Mouse (Mus musculus) testis, adult 2 months (tissue): ENCODE measurements around the gene Gcnt7. TPM values are rescaled to one million over a fixed set of nuclear protein-coding genes. Genes with fewer than 3 reads are reported as not detected.

Source experiments
- H3K27ac ChIP-seq: fragments of 200-500 bp; 2 replicates; pipeline ENCODE4 v1.5.1; 2012; ENCODE audit warnings: low read depth, low read length; ENCODE audit not compliant: control insufficient read depth, insufficient read depth
- H3K27me3 ChIP-seq: fragments of 200-500 bp; 2 replicates; pipeline ENCODE4 v1.6.1; 2012; ENCODE audit warnings: mild to moderate bottlenecking, low read length, moderate library complexity; ENCODE audit not compliant: control insufficient read depth, insufficient read depth
- H3K36me3 ChIP-seq: fragments of 200-500 bp; 2 replicates; pipeline ENCODE4 v1.6.1; 2012; ENCODE audit warnings: mild to moderate bottlenecking, low read length; ENCODE audit not compliant: control insufficient read depth, insufficient read depth
- H3K4me1 ChIP-seq: fragments of 200-500 bp; 2 replicates; pipeline ENCODE4 v1.6.1; 2012; ENCODE audit warnings: low read length; ENCODE audit not compliant: control insufficient read depth, insufficient read depth
- H3K4me3 ChIP-seq: fragments of 200-500 bp; 2 replicates; pipeline ENCODE4 v1.5.1; 2012; ENCODE audit warnings: low read depth, mild to moderate bottlenecking, low read length, moderate library complexity, mixed read lengths; ENCODE audit not compliant: control insufficient read depth
- CTCF ChIP-seq: fragments of 200-500 bp; IDR thresholded peaks from 2 replicates; pipeline ENCODE4 v1.5.1; 2012; ENCODE audit warnings: low read depth, mild to moderate bottlenecking, inconsistent platforms, low read length, moderate library complexity; ENCODE audit not compliant: control insufficient read depth, insufficient read depth, insufficient replicate concordance
- POLR2A ChIP-seq: fragments of 200-500 bp; IDR thresholded peaks from 2 replicates; pipeline ENCODE4 v1.6.1; 2012; ENCODE audit warnings: low read depth, mild to moderate bottlenecking, inconsistent platforms, low read length, moderate library complexity; ENCODE audit not compliant: control insufficient read depth
- polyA plus RNA-seq: library from polyadenylated mRNA; depleted of rRNA; stranded (reverse); fragments of >200 nt; gene quantifications from 2 replicates; pipeline ENCODE4 v1.2.3, GENCODE M21; 2012

The Gcnt7 gene
- polyA plus RNA-seq, 1 experiment, result 0.07 TPM

GRCm38 (mm10) chr2:172460647-172461046 lies 2.3 kb upstream of the Gcnt7 start:
- no peaks in the 10 kb centered on the region for H3K27me3 ChIP-seq
- no peaks in the 10 kb centered on the region for H3K4me1 ChIP-seq
- H3K27ac ChIP-seq, result no peak overlapping the region
- H3K4me3 ChIP-seq, result no peak overlapping the region
- TF ChIP-seq CTCF (no peak), POLR2A (no peak)
- no peaks in the 10 kb centered on the region for H3K36me3 ChIP-seq

GRCm38 (mm10) chr2:172452458-172452857 lies 5.9 kb downstream of the Gcnt7 start:
- no peak for TF ChIP-seq POLR2A
- no peak for TF ChIP-seq CTCF
- no peaks in the 10 kb centered on the region for H3K27me3 ChIP-seq

GRCm38 (mm10) chr2:172452031-172452430 lies 6.4 kb downstream of the Gcnt7 start:
- Histone ChIP-seq H3K4me1 (no peaks in the 10 kb centered on the region), H3K36me3 (peaks cover 7% of the 10 kb centered on the region), H3K4me3 (no peak overlapping the region), H3K27ac (no peak overlapping the region), H3K27me3 (no peaks in the 10 kb centered on the region)
- no peak for TF ChIP-seq CTCF
- TF ChIP-seq POLR2A, result no peak

More at GRCm38 (mm10) chr2:172452458-172452857, 5.9 kb downstream of the Gcnt7 start:
- H3K4me3 ChIP-seq, result no peak overlapping the region
- H3K4me1 ChIP-seq, result no peaks in the 10 kb centered on the region
- H3K36me3 ChIP-seq, result peaks cover 5% of the 10 kb centered on the region
- no peak overlapping the region for H3K27ac ChIP-seq

GRCm38 (mm10) chr2:172450640-172451039 lies 7.8 kb downstream of the Gcnt7 start:
- TF ChIP-seq CTCF (no peak), POLR2A (no peak)
- no peaks in the 10 kb centered on the region for H3K4me1 ChIP-seq
- peaks cover 8% of the 10 kb centered on the region for H3K36me3 ChIP-seq

GRCm38 (mm10) chr2:172448329-172448728 lies 10.1 kb downstream of the Gcnt7 start:
- Histone ChIP-seq H3K4me1 (no peaks in the 10 kb centered on the region), H3K27me3 (no peaks in the 10 kb centered on the region), H3K27ac (peak overlapping the region; percentile 49; the same call in 1 of the 2 replicates), H3K4me3 (no peak overlapping the region), H3K36me3 (peaks cover 8% of the 10 kb centered on the region)
- TF ChIP-seq CTCF, result no peak
- TF ChIP-seq POLR2A, result no peak

More at GRCm38 (mm10) chr2:172450640-172451039, 7.8 kb downstream of the Gcnt7 start:
- Histone ChIP-seq H3K27ac (no peak overlapping the region), H3K27me3 (no peaks in the 10 kb centered on the region), H3K4me3 (no peak overlapping the region)

GRCm38 (mm10) chr2:172447317-172447716 lies 11.1 kb downstream of the Gcnt7 start:
- peaks cover 8% of the 10 kb centered on the region for H3K36me3 ChIP-seq
- TF ChIP-seq POLR2A (no peak), CTCF (peak; percentile 26; the same call in 1 of the 2 replicates)

GRCm38 (mm10) chr2:172445617-172446016 lies 12.8 kb downstream of the Gcnt7 start:
- H3K4me3 ChIP-seq, result no peak overlapping the region
- TF ChIP-seq CTCF, result no peak
- H3K27ac ChIP-seq, result no peak overlapping the region
- peaks cover 5% of the 10 kb centered on the region for H3K4me1 ChIP-seq
- peaks cover 8% of the 10 kb centered on the region for H3K36me3 ChIP-seq
- no peaks in the 10 kb centered on the region for H3K27me3 ChIP-seq

More at GRCm38 (mm10) chr2:172447317-172447716, 11.1 kb downstream of the Gcnt7 start:
- peak overlapping the region; percentile 15; the same call in 1 of the 2 replicates for H3K4me3 ChIP-seq
- H3K4me1 ChIP-seq, result no peaks in the 10 kb centered on the region
- no peak overlapping the region for H3K27ac ChIP-seq
- H3K27me3 ChIP-seq, result no peaks in the 10 kb centered on the region
